Mouse (Mus musculus) cerebellum, postnatal 10 days (tissue): ENCODE measurements at regions not wholly inside any gene's neighbourhood (a gene's known extent, or its start where the extent isn't known, plus 50 kb on each side); places are given as distances from the start of the nearest gene placed in this dataset.

Experiments
- DNase-seq, 2 experiments: peaks; one replicate each; pipeline ENCODE4 v3.0.0; 2021; ENCODE audit warnings: mixed read lengths in 2 of 2

- DNase-seq, result no peak
Measured at GRCm38 (mm10) chr6:147416592-147416991, 59.0 kb upstream of the Ccdc91 start.

GRCm38 (mm10) chr6:147413713-147414112, 61.9 kb upstream of the Ccdc91 start:
- no peak for DNase-seq

- no peak for DNase-seq
Measured at GRCm38 (mm10) chr6:147397984-147398383, 77.6 kb upstream of the Ccdc91 start.

- DNase-seq, result no peak
Measured at GRCm38 (mm10) chr6:147391425-147392158, 84.0 kb upstream of the Ccdc91 start.

- peak; percentile 2 to 6 for DNase-seq
Measured at GRCm38 (mm10) chr6:147390499-147390898, 85.1 kb upstream of the Ccdc91 start.

- no peak for DNase-seq
Measured at GRCm38 (mm10) chr6:147388727-147389126, 86.9 kb upstream of the Ccdc91 start.

GRCm38 (mm10) chr6:147385606-147386005, 90.0 kb upstream of the Ccdc91 start:
- no peak for DNase-seq

- DNase-seq, result no peak
Measured at GRCm38 (mm10) chr6:147380519-147380918, 95.1 kb upstream of the Ccdc91 start.

GRCm38 (mm10) chr6:147377679-147378078, 97.9 kb upstream of the Ccdc91 start:
- DNase-seq, result no peak

GRCm38 (mm10) chr6:147371737-147372136, 103.9 kb upstream of the Ccdc91 start:
- DNase-seq, result no peak

GRCm38 (mm10) chr6:147371336-147371735, 104.3 kb upstream of the Ccdc91 start:
- no peak for DNase-seq

GRCm38 (mm10) chr6:147362842-147363241, 98.9 kb upstream of the Pthlh start:
- no peak for DNase-seq

- DNase-seq, result no peak
Measured at GRCm38 (mm10) chr6:147357031-147357430, 93.0 kb upstream of the Pthlh start.

- no peak for DNase-seq
Measured at GRCm38 (mm10) chr6:147356570-147356969, 92.6 kb upstream of the Pthlh start.

- no peak for DNase-seq
Measured at GRCm38 (mm10) chr6:147349566-147350237, 85.7 kb upstream of the Pthlh start.

- DNase-seq, result no peak
Measured at GRCm38 (mm10) chr6:147348621-147349020, 84.6 kb upstream of the Pthlh start.

- no peak for DNase-seq
Measured at GRCm38 (mm10) chr6:147341042-147341441, 77.1 kb upstream of the Pthlh start.

- DNase-seq, result no peak
Measured at GRCm38 (mm10) chr6:147332976-147333375, 69.0 kb upstream of the Pthlh start.

- DNase-seq, result no peak
Measured at GRCm38 (mm10) chr6:147329201-147329600, 65.2 kb upstream of the Pthlh start.

- no peak for DNase-seq
Measured at GRCm38 (mm10) chr6:147324336-147324735, 60.4 kb upstream of the Pthlh start.

GRCm38 (mm10) chr6:147318106-147318505, 54.1 kb upstream of the Pthlh start:
- no peak for DNase-seq

- peak in 1 of 2 experiments; percentile 6 for DNase-seq
Measured at GRCm38 (mm10) chr6:147316702-147317468, 52.9 kb upstream of the Pthlh start.

- no peak for DNase-seq
Measured at GRCm38 (mm10) chr6:147316140-147316539, 52.2 kb upstream of the Pthlh start.

- DNase-seq, result no peak
Measured at GRCm38 (mm10) chr6:147315207-147315606, 51.2 kb upstream of the Pthlh start.
